Mouse (Mus musculus): ENCODE results near the gene Dzip3. TPM values are rescaled to one million over a fixed set of nuclear protein-coding genes. Genes with fewer than 3 reads are reported as not detected.

Dzip3 gene
- polyA plus RNA-seq (2017; shearing (Covaris generic)) = 1 to 10 TPM; 6.1 to 6.7 TPM

GRCm38 (mm10) chr16:48993559-48994342 lies at the start of gene Dzip3, which contains the start of gene Cip2a:
Gene Dzip3, minus strand, starts transcription at chr16:48994165.
Gene Cip2a, plus strand, starts transcription at chr16:48994185.

Other genes with a start within 250 kb of the Dzip3 start
- 100 to 1,000 TPM; 115 to 117 TPM for gene Trat1, start 222.1 kb downstream of the Dzip3 start, polyA plus RNA-seq (2017; shearing (Covaris generic))
- not detected for gene Retnlb, start 177.3 kb downstream of the Dzip3 start, polyA plus RNA-seq (2017; shearing (Covaris generic))
- not detected for gene Retnla, start 151.6 kb downstream of the Dzip3 start, polyA plus RNA-seq (2017; shearing (Covaris generic))
- gene Retnlg, start 121.5 kb downstream of the Dzip3 start, polyA plus RNA-seq (2017; shearing (Covaris generic)) = 1 to 10 TPM in 1 of 2 experiments, not detected in 1; 3.1 TPM
- gene Cip2a, start within 50 bp of the Dzip3 start, polyA plus RNA-seq (2017; shearing (Covaris generic)) = 1 to 10 TPM; 1.3 to 2.7 TPM
- gene Myh15, start 63.3 kb upstream of the Dzip3 start, polyA plus RNA-seq (2017; shearing (Covaris generic)) = under 1 TPM in 1 of 2 experiments, not detected in 1; 0.37 TPM